Mouse (Mus musculus) heart, embryonic 13.5 days (tissue): ENCODE measurements around the gene Shkbp1. TPM values are rescaled to one million over a fixed set of nuclear protein-coding genes. Genes with fewer than 3 reads are reported as not detected.

Experiments used
- ATAC-seq: fragments of 200-750 bp; cut with Nextera tagmentation; 2 replicates; pipeline ENCODE4 v1.8.0; 2017; ENCODE audit warnings: moderate TSS enrichment; ENCODE audit not compliant: insufficient number of reproducible peaks, low FRiP score, low TSS enrichment; ENCODE audit errors: extremely low read depth
- H3K27ac ChIP-seq: fragments of 300-500 bp; sonication (generic); replicated peaks from 2 replicates; pipeline ENCODE4 v1.5.1; 2015; ENCODE audit warnings: moderate library complexity, mild to moderate bottlenecking, inconsistent platforms
- H3K27me3 ChIP-seq: fragments of 300-500 bp; sonication (generic); replicated peaks from 2 replicates; pipeline ENCODE4 v1.6.1; 2015; ENCODE audit warnings: mild to moderate bottlenecking, inconsistent platforms
- H3K36me3 ChIP-seq: fragments of 300-500 bp; sonication (generic); 2 replicates; pipeline ENCODE4 v1.6.1; 2015; ENCODE audit warnings: mild to moderate bottlenecking, inconsistent platforms
- H3K4me1 ChIP-seq: fragments of 300-500 bp; sonication (generic); 2 replicates; pipeline ENCODE4 v1.6.1; 2015; ENCODE audit warnings: inconsistent platforms
- H3K4me2 ChIP-seq: fragments of 300-500 bp; sonication (generic); 2 replicates; pipeline ENCODE4 v1.6.1; 2015; ENCODE audit warnings: inconsistent platforms, mild to moderate bottlenecking, moderate library complexity
- H3K4me3 ChIP-seq: fragments of 300-500 bp; sonication (generic); 2 replicates; pipeline ENCODE4 v1.5.1; 2015; ENCODE audit warnings: moderate library complexity, mild to moderate bottlenecking, inconsistent platforms
- H3K9ac ChIP-seq: fragments of 300-500 bp; sonication (generic); 2 replicates; pipeline ENCODE4 v1.6.1; 2015; ENCODE audit warnings: inconsistent platforms, mild to moderate bottlenecking, moderate library complexity
- H3K9me3 ChIP-seq: fragments of 300-500 bp; sonication (generic); 2 replicates; pipeline ENCODE4 v1.6.1; 2016; ENCODE audit warnings: inconsistent platforms
- WGBS: fragments of 180-500 bp; shearing (Covaris S2); methylation state at CpG from one replicate; pipeline ENCODE4 v1.1.7; 2015; ENCODE audit warnings: mixed read lengths; 5-methylcytosine and 5-hydroxymethylcytosine counted together
- polyA plus RNA-seq: library from polyadenylated mRNA; unstranded; fragments of >200 nt; fragmentation: Nextera tagmentation; extraction: Ambion mirVana; gene quantifications from 2 replicates; pipeline ENCODE4 v1.2.1, GENCODE M21; 2015

Gene Shkbp1
- polyA plus RNA-seq, 1 experiment from 2014 or later: 32.2 TPM

DNA sequence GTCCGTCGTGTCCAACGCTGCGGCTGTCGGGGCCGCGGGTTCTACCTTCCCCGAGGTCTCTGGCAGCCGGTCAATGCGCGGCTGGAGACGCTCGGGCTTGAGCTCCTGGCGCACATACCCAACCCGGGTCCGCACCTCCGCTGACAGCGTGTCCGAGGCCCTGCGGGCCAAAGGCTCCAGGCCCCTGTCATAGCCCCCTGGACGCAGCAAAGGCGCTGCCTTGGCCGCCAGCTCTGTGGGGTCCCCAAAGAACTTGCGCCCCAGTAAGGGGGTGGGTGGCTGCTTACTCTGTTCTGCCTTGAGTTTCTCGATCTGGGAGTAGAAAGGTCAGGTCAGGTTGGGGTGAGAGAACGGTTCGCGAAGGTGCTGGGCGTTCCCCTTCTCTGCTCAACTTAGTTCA is 8.6 kb upstream of the Shkbp1 start:
- Histone ChIP-seq H3K27me3 (peaks cover 75% of the 10 kb centered on the region), H3K4me3 (peak overlapping the region; percentile 32), H3K9ac (no peak overlapping the region; the same call in 1 of the 2 replicates), H3K4me1 (peaks cover 28% of the 10 kb centered on the region), H3K36me3 (no peaks in the 10 kb centered on the region), H3K4me2 (peak overlapping the region; percentile 37), H3K27ac (no peak overlapping the region), H3K9me3 (no peaks in the 10 kb centered on the region)
- ATAC-seq: no peak
- WGBS: 5% methylated on average over 29 of the region's 29 CpGs

DNA sequence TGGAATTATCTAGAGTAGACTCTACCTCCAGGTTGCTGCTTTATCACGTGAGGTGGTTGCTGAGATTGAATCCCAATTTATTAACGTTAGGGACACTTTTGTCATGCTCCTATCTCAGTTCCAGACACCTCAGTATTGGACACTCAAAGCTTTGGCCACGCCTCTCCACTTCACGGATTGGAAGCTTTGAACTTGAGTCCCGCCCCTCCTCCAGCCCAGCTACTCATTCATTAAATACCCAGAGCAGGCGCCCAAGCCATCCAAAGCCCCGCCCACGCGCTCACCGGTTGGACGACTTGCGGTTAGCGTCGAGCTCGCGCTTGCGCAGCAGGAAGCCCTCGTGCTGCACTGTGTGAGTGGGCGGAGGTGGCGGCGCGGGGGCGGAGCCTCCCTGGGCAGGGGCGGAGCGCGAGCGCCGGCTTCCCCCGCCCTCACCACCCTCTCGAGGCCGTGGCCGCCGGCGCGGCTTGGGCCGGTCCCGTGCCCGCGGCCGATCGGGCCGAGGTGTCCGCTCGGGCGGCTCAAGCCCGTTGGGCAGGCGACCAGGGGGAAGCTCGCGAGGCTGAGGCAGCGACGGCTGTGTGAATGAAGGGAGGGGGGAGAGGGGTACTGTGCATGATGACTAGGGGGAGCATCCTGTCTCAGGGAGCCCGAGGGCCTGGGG is 5.6 kb upstream of the Shkbp1 start:
- under 1% methylated on average over 52 of the region's 52 CpGs for WGBS
- no peaks in the 10 kb centered on the region for H3K36me3 ChIP-seq
- peak overlapping the region; percentile 79 for H3K9ac ChIP-seq
- H3K4me2 ChIP-seq: peak overlapping the region; percentile 80
- peaks cover 33% of the 10 kb centered on the region for H3K4me1 ChIP-seq
- H3K27me3 ChIP-seq: peaks cover 45% of the 10 kb centered on the region
- H3K4me3 ChIP-seq: peak overlapping the region; percentile 54
- peak; percentile 95 for ATAC-seq
- 0 out of 2 replicates have a peak overlapping the region, but pooled peaks have one; percentile 12 for H3K27ac ChIP-seq
- H3K9me3 ChIP-seq: no peaks in the 10 kb centered on the region

DNA sequence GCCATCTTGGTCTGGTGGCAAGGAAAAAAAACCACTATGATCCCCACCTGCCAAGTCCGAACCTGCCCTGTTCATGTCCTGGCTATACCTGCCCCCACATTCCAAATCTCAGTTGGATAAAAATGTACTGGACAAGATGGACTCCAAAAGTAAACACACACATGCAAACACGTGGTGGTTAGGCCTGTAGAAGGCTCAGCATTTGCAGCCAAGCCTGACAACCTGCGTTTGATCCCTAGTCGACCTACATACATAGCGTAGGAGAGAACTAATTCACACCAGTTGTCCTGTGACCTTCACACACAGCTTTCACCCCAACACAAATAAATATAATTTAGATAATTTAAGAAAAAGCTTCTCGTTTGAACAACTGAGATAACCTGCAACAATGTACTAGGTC is 4.9 kb upstream of the Shkbp1 start:
- H3K9ac ChIP-seq: no peak overlapping the region
- H3K9me3 ChIP-seq: no peaks in the 10 kb centered on the region
- H3K36me3 ChIP-seq: no peaks in the 10 kb centered on the region
- peak overlapping the region; percentile 80 for H3K4me2 ChIP-seq
- peaks cover 38% of the 10 kb centered on the region for H3K27me3 ChIP-seq
- 0 out of 2 replicates have a peak overlapping the region, but pooled peaks have one; percentile 12 for H3K27ac ChIP-seq
- H3K4me3 ChIP-seq: peak overlapping the region; percentile 54
- peaks cover 32% of the 10 kb centered on the region for H3K4me1 ChIP-seq
- ATAC-seq: no peak
- WGBS: 48% methylated on average over 6 of the region's 6 CpGs

DNA sequence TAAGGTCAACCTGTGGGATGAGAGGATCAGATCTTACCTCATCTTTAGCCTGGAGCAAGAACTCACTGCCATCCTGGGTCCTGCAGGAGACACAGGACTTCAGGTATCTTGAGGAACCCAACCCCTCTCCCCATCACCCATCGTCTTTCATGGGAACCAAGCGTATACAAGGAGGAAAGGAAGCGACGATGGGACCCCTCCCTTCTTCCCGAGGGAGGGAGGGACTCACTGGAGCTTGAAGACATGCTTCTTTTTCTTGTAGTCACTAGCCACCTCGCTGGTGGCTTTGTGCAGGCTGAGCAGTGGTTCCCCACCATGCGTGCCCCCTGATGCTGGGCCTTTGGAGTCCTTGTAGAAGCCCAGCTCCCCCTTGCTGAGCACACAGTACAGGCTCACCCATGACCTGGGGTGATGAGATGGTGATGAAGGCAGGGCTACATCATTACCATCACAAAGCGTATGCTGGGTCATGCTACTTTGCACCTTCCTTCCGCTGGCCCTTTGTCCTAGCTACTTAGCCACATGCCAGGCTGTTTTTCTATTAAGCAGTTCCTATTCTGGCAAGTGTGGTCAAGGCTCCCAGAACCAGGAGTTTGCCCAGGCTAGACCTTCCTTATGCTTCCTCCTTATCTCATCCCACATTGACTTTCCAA is 4.0 kb upstream of the Shkbp1 start:
- Histone ChIP-seq H3K36me3 (no peaks in the 10 kb centered on the region), H3K4me1 (peaks cover 39% of the 10 kb centered on the region), H3K9ac (no peak overlapping the region), H3K4me3 (no peak overlapping the region), H3K27me3 (peaks cover 29% of the 10 kb centered on the region), H3K4me2 (no peak overlapping the region), H3K27ac (no peak overlapping the region), H3K9me3 (no peaks in the 10 kb centered on the region)
- 88% methylated on average over 9 of the region's 9 CpGs for WGBS
- no peak for ATAC-seq

DNA sequence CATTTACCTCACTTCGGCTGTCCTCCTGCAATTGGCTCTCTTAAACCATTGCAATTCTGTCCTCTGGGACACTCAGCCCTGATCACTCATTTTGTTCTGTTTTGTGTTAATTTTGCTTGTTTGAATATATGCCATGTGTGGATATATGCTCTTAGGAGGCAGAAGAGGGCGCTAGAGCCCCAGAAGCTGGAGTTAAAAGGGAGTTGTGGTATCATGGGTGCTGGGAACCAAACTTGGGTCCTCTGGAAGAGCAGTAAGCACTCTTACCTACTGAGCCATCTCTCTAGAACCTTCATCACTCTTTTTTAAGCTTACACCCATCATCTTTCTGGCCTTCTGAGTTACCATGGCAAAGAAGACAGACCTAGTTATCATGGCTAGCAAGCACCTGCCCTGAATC is 3.3 kb upstream of the Shkbp1 start:
- WGBS: 69% methylated on average over 2 of the region's 2 CpGs
- Histone ChIP-seq H3K4me1 (peaks cover 42% of the 10 kb centered on the region), H3K36me3 (no peaks in the 10 kb centered on the region), H3K4me3 (no peak overlapping the region), H3K27me3 (peaks cover 23% of the 10 kb centered on the region), H3K27ac (no peak overlapping the region), H3K4me2 (no peak overlapping the region), H3K9me3 (no peaks in the 10 kb centered on the region), H3K9ac (no peak overlapping the region)
- ATAC-seq: no peak

DNA sequence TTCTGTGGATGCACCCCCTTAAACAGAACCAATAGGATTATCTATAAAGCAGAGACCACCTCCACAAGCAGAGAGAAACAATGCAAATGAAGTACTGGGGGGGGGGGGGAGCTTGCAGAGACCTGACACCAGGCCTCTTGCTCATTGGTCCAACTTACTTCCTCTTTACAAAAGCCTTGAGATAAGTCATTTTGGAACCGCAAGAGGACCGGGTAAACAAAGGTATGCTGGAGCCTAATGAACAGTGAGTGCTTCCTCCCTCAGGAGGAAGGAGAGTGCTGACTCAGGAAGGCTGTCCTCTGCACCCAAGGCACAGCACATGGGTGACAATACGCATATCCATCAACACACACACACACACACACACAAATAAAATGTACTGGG is 1.8 kb upstream of the Shkbp1 start:
- Histone ChIP-seq H3K4me1 (peaks cover 38% of the 10 kb centered on the region), H3K4me3 (peak overlapping the region; percentile 78), H3K9ac (peak overlapping the region; percentile 80; the same call in 1 of the 2 replicates), H3K27ac (peak overlapping the region; percentile 86), H3K36me3 (peaks cover 9% of the 10 kb centered on the region), H3K4me2 (peak overlapping the region; percentile 90), H3K9me3 (no peaks in the 10 kb centered on the region), H3K27me3 (peaks cover 7% of the 10 kb centered on the region)
- WGBS: 18% methylated on average over 3 of the region's 3 CpGs
- no peak for ATAC-seq

DNA sequence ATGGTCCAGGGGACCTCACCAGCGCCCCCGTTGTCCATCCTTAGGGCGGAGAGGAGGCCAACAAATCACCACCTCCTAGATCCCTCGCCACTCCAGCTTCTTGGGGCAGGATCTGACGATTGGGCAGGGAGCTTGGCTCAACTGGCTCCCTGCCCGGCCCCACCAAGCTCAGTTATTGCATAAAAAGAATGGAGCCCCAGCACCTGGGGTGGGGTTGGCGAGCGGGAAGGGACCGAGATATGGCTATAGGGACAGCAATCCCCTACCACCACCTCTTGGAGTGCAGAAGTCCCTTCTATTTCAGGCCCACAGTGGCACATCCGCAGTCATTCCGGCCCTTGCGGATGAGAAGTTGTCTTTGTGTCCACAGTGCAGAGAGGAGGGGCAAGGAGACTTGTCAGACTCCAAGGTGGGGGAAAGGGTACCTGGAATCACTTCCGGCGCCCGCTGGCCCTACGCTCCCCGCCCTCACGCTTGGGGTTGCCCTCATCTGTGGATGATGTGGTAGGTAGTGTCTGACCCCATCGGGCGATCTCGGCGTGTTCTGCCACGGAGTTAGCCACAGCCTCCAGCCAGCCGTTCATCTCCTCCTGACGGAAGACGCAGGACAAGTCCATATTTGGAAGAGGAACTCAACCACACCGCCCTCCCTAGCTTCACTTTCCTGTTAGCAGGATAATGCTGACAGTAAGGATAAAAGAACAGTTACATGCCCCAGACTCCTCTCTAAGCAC is 1.2 kb upstream of the Shkbp1 start, which contains the start of gene Gm20479:
TSS of gene Gm20479 (minus strand) at position 559 of the 734 bp plus-strand sequence.
- H3K4me1 ChIP-seq: peaks cover 38% of the 10 kb centered on the region
- peaks cover 15% of the 10 kb centered on the region for H3K36me3 ChIP-seq
- H3K27ac ChIP-seq: peak within 1 kb of the TSS; percentile 86
- peak within 1 kb of the TSS; percentile 78 for H3K4me3 ChIP-seq
- H3K9ac ChIP-seq: peak within 1 kb of the TSS; percentile 80
- H3K27me3 ChIP-seq: peaks cover 3% of the 10 kb centered on the region
- H3K4me2 ChIP-seq: peak within 1 kb of the TSS; percentile 90
- under 1% methylated on average over 27 of the region's 27 CpGs for WGBS
- no peak for ATAC-seq
- H3K9me3 ChIP-seq: no peaks in the 10 kb centered on the region

DNA sequence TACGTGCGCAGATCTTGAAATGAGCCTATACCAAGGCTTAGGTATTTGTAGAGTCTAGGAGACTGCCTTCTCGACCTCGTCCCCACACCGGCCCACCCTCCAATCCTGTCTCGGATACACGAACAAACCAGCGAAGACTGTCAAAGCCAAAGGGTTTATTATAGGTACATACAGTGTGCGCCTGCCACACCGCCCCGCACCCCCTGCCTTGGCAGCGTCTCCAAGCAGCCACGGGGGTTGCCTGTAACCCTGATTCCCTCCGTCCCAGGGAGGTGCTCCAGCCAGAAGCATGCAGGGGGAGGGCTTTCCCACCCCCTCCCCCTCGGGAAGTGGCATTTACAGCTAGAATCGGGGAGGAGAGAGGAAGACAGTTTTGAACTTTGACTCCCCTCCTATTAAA is 429 bp upstream of the Shkbp1 start:
- Histone ChIP-seq H3K9me3 (no peaks in the 10 kb centered on the region), H3K27me3 (no peaks in the 10 kb centered on the region), H3K4me3 (peak overlapping the region; percentile 78), H3K4me1 (peaks cover 37% of the 10 kb centered on the region), H3K4me2 (peak overlapping the region; percentile 90), H3K36me3 (peaks cover 23% of the 10 kb centered on the region), H3K27ac (peak overlapping the region; percentile 86), H3K9ac (peak overlapping the region; percentile 80)
- ATAC-seq: 0 out of 2 replicates have a peak, but pooled peaks have one; percentile 17
- under 1% methylated on average over 16 of the region's 16 CpGs for WGBS

DNA sequence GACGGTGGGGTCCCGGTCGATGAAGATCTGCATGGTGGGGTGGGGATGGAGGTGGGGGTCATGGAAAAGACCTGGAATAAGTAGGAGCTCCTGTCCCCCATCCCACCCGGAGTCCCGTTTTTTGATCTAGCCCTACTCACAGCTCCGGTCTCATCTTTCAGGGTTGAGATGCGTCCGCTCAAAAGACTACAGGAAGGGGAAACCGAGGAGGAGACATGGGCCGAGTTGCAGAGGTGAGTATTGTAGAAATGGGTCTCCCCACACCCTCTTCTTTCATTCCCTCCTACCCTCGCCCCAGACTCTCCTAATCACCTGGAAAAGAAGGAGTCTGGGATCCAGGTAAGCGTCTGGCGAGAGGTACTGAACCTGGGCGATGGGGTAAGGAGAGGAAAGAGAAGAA is 558 bp downstream of the Shkbp1 start:
- Histone ChIP-seq H3K4me3 (peak overlapping the region; percentile 78), H3K27ac (peak overlapping the region; percentile 86; the same call in 1 of the 2 replicates), H3K36me3 (peaks cover 29% of the 10 kb centered on the region), H3K4me1 (peaks cover 31% of the 10 kb centered on the region), H3K4me2 (peak overlapping the region; percentile 90), H3K27me3 (no peaks in the 10 kb centered on the region), H3K9me3 (no peaks in the 10 kb centered on the region), H3K9ac (peak overlapping the region; percentile 85)
- 8% methylated on average over 14 of the region's 14 CpGs for WGBS
- ATAC-seq: no peak

DNA sequence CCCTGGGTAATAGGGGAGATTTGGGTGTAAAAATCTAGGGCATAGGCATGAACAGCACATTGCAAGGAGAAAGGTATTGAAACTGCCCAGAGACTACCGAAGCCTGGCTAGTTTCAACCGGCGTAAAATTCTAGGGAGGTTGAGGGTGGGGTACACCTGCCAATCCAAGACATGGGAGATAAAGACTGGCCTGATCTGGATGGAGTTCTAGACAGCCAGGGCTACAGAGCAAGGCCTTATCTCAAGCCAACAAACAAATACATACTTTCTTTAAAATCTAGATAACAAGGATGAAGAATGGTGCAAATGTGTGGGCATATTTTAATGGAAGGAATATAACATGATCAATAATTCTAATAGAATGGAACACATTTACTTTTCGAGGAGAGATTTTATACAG is 1.0 kb downstream of the Shkbp1 start:
- peak overlapping the region; percentile 90 for H3K4me2 ChIP-seq
- H3K9ac ChIP-seq: peak overlapping the region; percentile 85
- peaks cover 31% of the 10 kb centered on the region for H3K4me1 ChIP-seq
- no peak overlapping the region for H3K27ac ChIP-seq
- H3K36me3 ChIP-seq: peaks cover 32% of the 10 kb centered on the region
- H3K9me3 ChIP-seq: no peaks in the 10 kb centered on the region
- WGBS: 38% methylated on average over 4 of the region's 4 CpGs
- H3K4me3 ChIP-seq: peak overlapping the region; percentile 78
- H3K27me3 ChIP-seq: no peaks in the 10 kb centered on the region
- no peak for ATAC-seq

DNA sequence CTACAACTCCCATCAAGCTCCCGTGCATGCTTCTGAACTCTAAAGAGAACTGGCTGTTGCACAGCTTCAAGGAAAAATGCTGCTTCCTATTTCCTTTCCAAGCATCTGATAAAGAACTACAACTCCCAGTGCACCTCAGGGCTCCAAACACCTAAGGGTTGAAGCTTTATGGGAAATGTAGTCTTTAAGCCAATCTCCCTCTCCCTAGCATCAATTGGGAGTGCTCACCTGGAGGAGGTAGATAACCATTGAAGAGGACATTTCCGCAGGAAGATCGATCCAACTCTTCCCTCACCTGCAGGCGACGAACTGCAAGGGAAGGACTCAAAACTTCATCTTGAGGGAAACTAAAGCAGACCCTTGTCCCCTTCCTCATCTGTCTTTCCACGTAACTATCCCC is 1.7 kb downstream of the Shkbp1 start:
- Histone ChIP-seq H3K9ac (no peak overlapping the region), H3K36me3 (peaks cover 32% of the 10 kb centered on the region), H3K4me3 (peak overlapping the region; percentile 78; the same call in 1 of the 2 replicates), H3K27ac (no peak overlapping the region), H3K27me3 (no peaks in the 10 kb centered on the region), H3K4me1 (peaks cover 31% of the 10 kb centered on the region), H3K4me2 (peak overlapping the region; percentile 90), H3K9me3 (no peaks in the 10 kb centered on the region)
- WGBS: 24% methylated on average over 6 of the region's 6 CpGs
- ATAC-seq: no peak
